Comparison of ENCODE assay signal across 18 mouse cellular contexts in genomic region chr13:114712601-114713000, GRCm38 (mm10).
"Had no signal": no experiment of that assay in that cellular context is flagged by ENCODE, and none has a peak within 500 bp of the region (broad histone marks: within the 10 kb centered on the region; RNA-seq: fewer than 3 reads in every experiment).

No protein-coding gene starts in this region.

- DNase-seq: lung, embryonic 14.5 days; lung, postnatal 10 days; lung, postnatal 4 days; midbrain, embryonic 14.5 days; retina, postnatal 1 day; right cerebral cortex, adult 18-20 months; right cerebral cortex, postnatal 25 days; right cerebral cortex, postnatal 4 days; spleen, adult 18-20 months; thymus, adult 18-20 months; thymus, postnatal 14 days; thymus, postnatal 36 days had no signal

- H3K9me3 ChIP-seq: midbrain, embryonic 10.5 days; midbrain, embryonic 12.5 days; neural tube, embryonic 13.5 days; neural tube, embryonic 15.5 days had no signal

- ATAC-seq: midbrain, embryonic 16.5 days had no signal

- H3K4me2 ChIP-seq: lung, embryonic 14.5 days; midbrain, embryonic 12.5 days; neural tube, embryonic 13.5 days; neural tube, embryonic 15.5 days had no signal

- H3K27ac ChIP-seq: midbrain, embryonic 10.5 days; midbrain, embryonic 12.5 days; neural tube, embryonic 13.5 days; neural tube, embryonic 15.5 days had no signal

- H3K4me1 ChIP-seq: midbrain, embryonic 10.5 days; midbrain, embryonic 12.5 days; neural tube, embryonic 13.5 days; neural tube, embryonic 15.5 days had no signal

- H3K36me3 ChIP-seq: midbrain, embryonic 10.5 days; midbrain, embryonic 12.5 days; neural tube, embryonic 13.5 days; neural tube, embryonic 15.5 days had no signal

- H3K4me3 ChIP-seq: midbrain, embryonic 10.5 days; midbrain, embryonic 12.5 days; myocyte; neural tube, embryonic 13.5 days; neural tube, embryonic 15.5 days had no signal

- H3K9ac ChIP-seq: lung, embryonic 14.5 days; midbrain, embryonic 12.5 days; neural tube, embryonic 13.5 days; neural tube, embryonic 15.5 days had no signal

- H3K27me3 ChIP-seq: midbrain, embryonic 12.5 days; neural tube, embryonic 13.5 days; neural tube, embryonic 15.5 days had no signal
